Mouse (Mus musculus): Measurements from ENCODE around the gene Tnfrsf1a.

DNA sequence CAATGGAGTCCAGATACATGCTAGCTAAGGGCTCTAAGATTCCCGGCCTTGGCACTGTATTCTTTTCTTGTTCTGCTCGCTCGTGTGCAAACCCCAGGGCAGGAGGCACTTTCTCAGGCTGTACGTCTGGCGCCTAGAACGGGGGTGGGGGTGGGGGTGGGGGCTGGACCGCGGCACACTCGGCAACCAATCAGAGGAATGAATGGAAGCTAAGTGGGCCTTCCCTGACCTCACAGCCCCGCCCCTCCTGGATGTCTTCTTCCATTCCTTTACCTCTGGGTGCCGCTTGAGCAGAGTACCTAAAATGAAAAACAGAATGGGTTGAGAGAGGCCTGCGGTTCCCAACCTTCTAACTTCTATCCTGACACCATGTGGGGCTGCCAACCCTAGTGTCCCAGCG is 40.2 kb upstream of the Tnfrsf1a start:
- TF ChIP-seq POLR2A (IDR thresholded peaks at IDR 0.05; ENCODE audit: extremely low read depth, insufficient read depth, low read length) (no peak), CTCF (IDR thresholded peaks at IDR 0.05; ENCODE audit: low read depth, low read length) (no peak)

Data from liver, adult 2 months (tissue).